In genomic region chr13:15624490-15625353, GRCm38 (mm10) we compare ENCODE assay signal across 9 mouse cellular contexts.
DNase-seq lines count a peak whose midpoint lies in the region; ATAC-seq and TF ChIP-seq lines count a peak whose summit lies in the region.
"Had no signal": no experiment of that assay in that cellular context is flagged by ENCODE, and none has a peak within 500 bp of the region (broad histone marks: within the 10 kb centered on the region; RNA-seq: fewer than 3 reads in every experiment).

No protein-coding gene starts in this region.

- H3K9me3 ChIP-seq in neural tube, embryonic 11.5 days (ENCODE audit: control insufficient read depth, low read length), result no peaks in the 10 kb centered on the region
- H3K9me3 ChIP-seq in embryonic facial prominence, embryonic 14.5 days (ENCODE audit: control insufficient read depth, low read length), result no peaks in the 10 kb centered on the region
- H3K9me3 ChIP-seq in limb, embryonic 14.5 days (ENCODE audit: control insufficient read depth, low read length), result no peaks in the 10 kb centered on the region
- H3K9me3 ChIP-seq: liver, embryonic 13.5 days had no signal

- DNase-seq in neural tube, embryonic 11.5 days (ENCODE audit: low spot score), result no peak
- no peak for DNase-seq in neural tube, embryonic 10.5 days (ENCODE audit: extremely low spot score, low spot score)
- peak; percentile 92 for DNase-seq in embryonic facial prominence, embryonic 14.5 days (ENCODE audit: low spot score)
- DNase-seq in limb, embryonic 14.5 days (ENCODE audit: low spot score), result peak; percentile 68
- DNase-seq in thymus, postnatal 4 days, result no peak
- no peak for DNase-seq in thymus, postnatal 0 days (ENCODE audit: low spot score)
- DNase-seq in cerebellum, adult 8-10 months, result no peak
- DNase-seq: liver, embryonic 13.5 days; thymus, postnatal 36 days had no signal

- no peak overlapping the region for H3K4me3 ChIP-seq in neural tube, embryonic 11.5 days (ENCODE audit: low read depth, low read length)
- H3K4me3 ChIP-seq in embryonic facial prominence, embryonic 14.5 days (ENCODE audit: low read depth, low read length), result no peak overlapping the region
- no peak overlapping the region for H3K4me3 ChIP-seq in limb, embryonic 14.5 days (replicated peaks; ENCODE audit: low read length)
- H3K4me3 ChIP-seq: liver, embryonic 13.5 days had no signal

- no peak overlapping the region; the same call in 1 of the 2 replicates for H3K9ac ChIP-seq in neural tube, embryonic 11.5 days (ENCODE audit: low read length)
- no peak overlapping the region for H3K9ac ChIP-seq in embryonic facial prominence, embryonic 14.5 days (ENCODE audit: low read depth, low read length)
- H3K9ac ChIP-seq in limb, embryonic 14.5 days (ENCODE audit: low read depth, low read length, severe bottlenecking), result no peak overlapping the region
- H3K9ac ChIP-seq: liver, embryonic 13.5 days had no signal

- peaks cover 15% of the 10 kb centered on the region for H3K4me1 ChIP-seq in neural tube, embryonic 11.5 days (ENCODE audit: control insufficient read depth, insufficient read depth, low read length)
- peaks cover 47% of the 10 kb centered on the region for H3K4me1 ChIP-seq in embryonic facial prominence, embryonic 14.5 days (ENCODE audit: control insufficient read depth, insufficient read depth, low read length)
- H3K4me1 ChIP-seq in limb, embryonic 14.5 days (ENCODE audit: control insufficient read depth, insufficient read depth, low read length), result peaks cover 35% of the 10 kb centered on the region
- H3K4me1 ChIP-seq: liver, embryonic 13.5 days had no signal

- no peak for TF ChIP-seq POLR2A in limb, embryonic 14.5 days (IDR thresholded peaks at IDR 0.05; ENCODE audit: borderline replicate concordance, extremely low read depth, insufficient read depth, insufficient read length)

- 21% methylated on average over 8 of the region's 8 CpGs for WGBS in neural tube, embryonic 11.5 days
- WGBS in embryonic facial prominence, embryonic 14.5 days, result 17% methylated on average over 8 of the region's 8 CpGs
- WGBS in limb, embryonic 14.5 days, result 42% methylated on average over 8 of the region's 8 CpGs

- H3K4me2 ChIP-seq in neural tube, embryonic 11.5 days (ENCODE audit: low read depth), result no peak overlapping the region
- no peak overlapping the region for H3K4me2 ChIP-seq in embryonic facial prominence, embryonic 14.5 days (ENCODE audit: low read depth, low read length)
- no peak overlapping the region for H3K4me2 ChIP-seq in limb, embryonic 14.5 days (replicated peaks; ENCODE audit: low read depth, low read length, severe bottlenecking)
- H3K4me2 ChIP-seq: liver, embryonic 13.5 days had no signal

- no peaks in the 10 kb centered on the region for H3K27me3 ChIP-seq in neural tube, embryonic 11.5 days (ENCODE audit: control insufficient read depth, insufficient read depth, low read length)
- H3K27me3 ChIP-seq in embryonic facial prominence, embryonic 14.5 days (replicated peaks; ENCODE audit: control insufficient read depth, insufficient read depth, low read length), result no peaks in the 10 kb centered on the region
- no peaks in the 10 kb centered on the region for H3K27me3 ChIP-seq in limb, embryonic 14.5 days (ENCODE audit: control insufficient read depth, insufficient read depth, low read length)
- H3K27me3 ChIP-seq: liver, embryonic 13.5 days had no signal

- no peaks in the 10 kb centered on the region for H3K36me3 ChIP-seq in neural tube, embryonic 11.5 days (ENCODE audit: control insufficient read depth, insufficient read depth, low read length)
- no peaks in the 10 kb centered on the region for H3K36me3 ChIP-seq in embryonic facial prominence, embryonic 14.5 days (ENCODE audit: control insufficient read depth, insufficient read depth, low read length)
- peaks cover 5% of the 10 kb centered on the region; the same call in 1 of the 2 replicates for H3K36me3 ChIP-seq in limb, embryonic 14.5 days (ENCODE audit: control insufficient read depth, insufficient read depth, low read length)
- H3K36me3 ChIP-seq: liver, embryonic 13.5 days had no signal

- peak; percentile 51; the same call in 1 of the 2 replicates for ATAC-seq in neural tube, embryonic 11.5 days (ENCODE audit: insufficient read depth, low FRiP score, low TSS enrichment)
- ATAC-seq in embryonic facial prominence, embryonic 14.5 days (ENCODE audit: low read depth), result peak; percentile 78
- ATAC-seq in limb, embryonic 14.5 days (ENCODE audit: low FRiP score, low read depth), result peak; percentile 54; the same call in 1 of the 2 replicates

- H3K27ac ChIP-seq in neural tube, embryonic 11.5 days (ENCODE audit: low read depth, low read length), result 0 out of 2 replicates have a peak overlapping the region, but pooled peaks have one; percentile 34
- peak overlapping the region; percentile 61 for H3K27ac ChIP-seq in embryonic facial prominence, embryonic 14.5 days (replicated peaks; ENCODE audit: low read depth, low read length)
- peak overlapping the region; percentile 59 for H3K27ac ChIP-seq in limb, embryonic 14.5 days (replicated peaks; ENCODE audit: low read depth, low read length)
- H3K27ac ChIP-seq: liver, embryonic 13.5 days had no signal

Comparison
In these comparisons a context has a peak if more than half of its experiments do, and no peak if none do; other contexts are left out.
1. DNase-seq: peak in embryonic facial prominence, embryonic 14.5 days (single experiment) and limb, embryonic 14.5 days (single experiment); none in neural tube, embryonic 11.5 days (single experiment), neural tube, embryonic 10.5 days (single experiment), thymus, postnatal 4 days (single experiment), thymus, postnatal 0 days (single experiment) and cerebellum, adult 8-10 months (single experiment).
2. Peak in every context shown above with its lines, with median percentiles within 50 percentile points of each other: ATAC-seq and H3K27ac ChIP-seq.